17 mouse cellular contexts compared by ENCODE assay signal in the genomic region with DNA sequence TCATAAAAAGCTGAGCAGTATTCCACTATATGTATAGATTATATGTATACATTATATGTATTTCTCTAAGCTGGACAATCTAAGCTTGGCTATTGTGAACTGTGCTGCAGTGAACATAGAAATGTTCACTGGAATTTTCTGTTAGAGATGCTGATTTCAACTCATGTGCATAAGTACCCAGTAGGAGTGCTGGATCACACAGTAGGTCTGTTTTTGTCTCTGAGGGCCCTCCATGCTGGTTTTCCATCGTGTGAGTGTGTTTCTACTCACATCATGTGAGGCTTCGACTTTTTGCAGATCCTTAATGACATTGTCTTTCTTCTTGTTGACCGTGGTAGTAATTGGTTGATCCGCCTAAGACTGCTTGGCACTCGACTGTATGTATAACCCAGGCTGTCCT. TPM values are rescaled to one million over a fixed set of nuclear protein-coding genes. Genes with fewer than 3 reads are reported as not detected.
"Had no signal": no experiment of that assay in that cellular context is flagged by ENCODE, and none has a peak within 500 bp of the region (broad histone marks: within the 10 kb centered on the region; RNA-seq: fewer than 3 reads in every experiment).

No protein-coding gene starts in this region.

- DNase-seq: retina, postnatal 1 day; right cerebral cortex, adult 18-20 months; right cerebral cortex, postnatal 14 days; right cerebral cortex, postnatal 25 days; right cerebral cortex, postnatal 4 days; spleen, adult 18-20 months; thymus, adult 18-20 months; thymus, adult 2 months; thymus, postnatal 14 days; thymus, postnatal 25 days; thymus, postnatal 36 days; thymus, postnatal 4 days had no signal

- H3K27ac ChIP-seq: neural tube, embryonic 13.5 days; neural tube, embryonic 15.5 days; stomach, embryonic 15.5 days; stomach, postnatal 0 days had no signal

- H3K4me1 ChIP-seq: neural tube, embryonic 13.5 days; neural tube, embryonic 15.5 days; stomach, embryonic 15.5 days had no signal

- H3K4me2 ChIP-seq: neural tube, embryonic 13.5 days; neural tube, embryonic 15.5 days; stomach, embryonic 15.5 days had no signal

- H3K4me3 ChIP-seq: neural tube, embryonic 13.5 days; neural tube, embryonic 15.5 days; stomach, embryonic 15.5 days had no signal

- H3K9ac ChIP-seq: neural tube, embryonic 13.5 days; neural tube, embryonic 15.5 days; stomach, embryonic 15.5 days had no signal

- H3K36me3 ChIP-seq: neural tube, embryonic 13.5 days; neural tube, embryonic 15.5 days; stomach, embryonic 15.5 days had no signal

- H3K27me3 ChIP-seq: neural tube, embryonic 13.5 days; neural tube, embryonic 15.5 days; stomach, embryonic 15.5 days had no signal

- H3K9me3 ChIP-seq: neural tube, embryonic 13.5 days; neural tube, embryonic 15.5 days; stomach, embryonic 15.5 days had no signal

RNA-seq across cellular contexts. Expression of gene Arhgef33, which starts 8.4 kb away (rescaled TPM):
- total RNA-seq: neutrophil, adult 5-6 weeks had no signal
